Mouse (Mus musculus): Measurements from ENCODE around the gene Tssk6. TPM values are rescaled to one million over a fixed set of nuclear protein-coding genes. Genes with fewer than 3 reads are reported as not detected.
A peak's percentile ranks its signal among the peaks of the same experiment; 100 is the strongest.
"Not testable (repeated sequence)": the region's sequence is repeated elsewhere in the genome, so short reads cannot be mapped to it uniquely, and the experiment has no call there.

The Tssk6 gene
- polyA plus RNA-seq, 1 experiment = 1.8 TPM

DNA sequence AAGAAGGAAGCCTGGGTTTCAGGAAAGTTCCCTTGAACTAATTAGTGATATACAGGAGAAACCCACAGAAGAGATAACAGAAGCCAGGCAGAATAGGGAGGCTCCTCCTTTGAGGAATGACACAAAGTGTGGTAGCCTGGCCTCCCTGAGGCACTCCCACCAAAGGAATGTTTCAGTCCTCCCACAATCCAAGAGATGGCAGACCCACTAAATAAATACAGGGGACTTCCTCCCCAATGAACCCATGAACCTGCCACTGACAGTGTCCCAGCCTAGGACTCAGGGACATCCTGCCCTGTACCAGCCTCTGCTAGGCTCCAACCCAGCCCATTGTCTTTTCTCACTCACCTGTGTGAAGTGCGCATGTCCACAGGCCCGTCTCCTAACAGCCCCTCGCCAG lies 33.4 kb downstream of the Tssk6 start:
- H3K4me1 ChIP-seq (replicated peaks; ENCODE audit: control insufficient read depth, insufficient read depth, low read length) = peaks cover 38% of the 10 kb centered on the region
- no peak for DNase-seq
- no peaks in the 10 kb centered on the region for H3K27me3 ChIP-seq (ENCODE audit: control insufficient read depth, insufficient read depth, low read length)
- H3K36me3 ChIP-seq (ENCODE audit: control insufficient read depth, insufficient read depth, low read length) = 0 out of 2 replicates have a peak, but pooled peaks cover 12% of the 10 kb centered on the region
- H3K27ac ChIP-seq (ENCODE audit: control insufficient read depth, insufficient read depth, low read length) = no peak overlapping the region
- H3K4me3 ChIP-seq (ENCODE audit: control insufficient read depth, insufficient read depth, low read length) = no peak overlapping the region
- 94% methylated on average over 3 of the region's 3 CpGs for WGBS
- TF ChIP-seq POLR2A (IDR thresholded peaks at IDR 0.05; ENCODE audit: control insufficient read depth, extremely low read depth, insufficient read depth, low read length, poor library complexity) (no peak), CTCF (IDR thresholded peaks at IDR 0.05; ENCODE audit: borderline replicate concordance, control insufficient read depth, extremely low read depth, insufficient read depth, low read length, poor library complexity) (no peak)

DNA sequence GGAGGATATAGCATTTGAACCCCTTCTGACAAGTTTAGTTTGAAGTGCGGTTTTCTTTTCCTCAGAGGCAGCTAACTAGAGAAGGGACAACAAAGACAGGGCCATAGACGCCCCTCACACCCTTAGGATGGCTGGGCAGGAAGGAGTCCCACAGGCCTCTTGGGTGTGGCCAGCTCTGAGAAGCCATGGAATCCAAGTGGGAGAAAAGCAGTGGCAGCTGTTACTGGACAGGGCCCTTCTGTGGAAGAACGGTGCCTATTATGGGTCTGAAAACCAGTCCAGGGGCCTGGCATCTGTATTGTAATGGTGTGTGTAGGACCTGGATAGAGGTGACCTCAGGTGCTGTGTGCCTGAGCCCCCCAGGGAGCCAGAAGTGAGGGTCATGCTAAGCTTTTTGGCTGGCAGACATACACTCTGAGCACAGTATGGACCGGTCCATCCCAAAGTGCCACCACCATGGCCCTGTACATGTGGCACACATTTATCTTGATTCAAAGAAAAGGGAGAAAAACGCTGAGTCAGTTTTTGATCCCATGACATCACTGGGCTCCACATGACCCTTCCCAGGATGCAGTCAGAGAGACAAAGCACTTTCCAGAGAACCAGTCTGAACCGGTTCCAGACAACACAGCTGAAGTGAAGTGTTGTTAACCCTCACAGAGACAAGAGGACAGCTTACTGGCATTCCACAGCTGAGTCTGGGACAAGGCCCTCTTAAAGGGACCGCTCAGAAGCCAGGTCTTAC lies 34.2 kb downstream of the Tssk6 start:
- Histone ChIP-seq H3K27me3 (ENCODE audit: control insufficient read depth, insufficient read depth, low read length) (no peaks in the 10 kb centered on the region), H3K4me3 (ENCODE audit: control insufficient read depth, insufficient read depth, low read length) (no peak overlapping the region), H3K36me3 (ENCODE audit: control insufficient read depth, insufficient read depth, low read length) (0 out of 2 replicates have a peak, but pooled peaks cover 12% of the 10 kb centered on the region), H3K4me1 (replicated peaks; ENCODE audit: control insufficient read depth, insufficient read depth, low read length) (peaks cover 39% of the 10 kb centered on the region), H3K27ac (ENCODE audit: control insufficient read depth, insufficient read depth, low read length) (no peak overlapping the region)
- TF ChIP-seq POLR2A (IDR thresholded peaks at IDR 0.05; ENCODE audit: control insufficient read depth, extremely low read depth, insufficient read depth, low read length, poor library complexity) (no peak), CTCF (IDR thresholded peaks at IDR 0.05; ENCODE audit: borderline replicate concordance, control insufficient read depth, extremely low read depth, insufficient read depth, low read length, poor library complexity) (no peak)
- WGBS = 94% methylated on average over 7 of the region's 7 CpGs
- no peak for DNase-seq

DNA sequence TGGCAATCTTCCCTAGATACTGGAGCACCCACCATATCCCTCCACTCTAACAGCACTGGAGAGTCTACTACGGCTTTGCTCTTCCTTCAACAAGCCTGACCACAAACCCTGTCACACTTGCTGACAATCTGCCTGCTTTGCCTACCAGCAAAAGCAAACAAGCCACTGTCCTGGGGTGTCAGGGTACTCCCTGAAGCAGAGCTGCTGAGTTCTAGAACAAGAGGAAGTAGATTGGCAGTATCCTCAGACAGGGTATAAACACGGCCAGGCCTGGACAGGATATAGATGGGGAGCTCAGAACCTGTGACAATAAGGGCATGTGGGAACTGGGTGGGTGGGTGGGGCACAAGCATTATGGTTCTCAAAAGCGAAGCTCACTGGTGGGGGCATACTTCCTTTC lies 35.5 kb downstream of the Tssk6 start:
- H3K27me3 ChIP-seq (ENCODE audit: control insufficient read depth, insufficient read depth, low read length) = no peaks in the 10 kb centered on the region
- 0 out of 2 replicates have a peak, but pooled peaks cover 12% of the 10 kb centered on the region for H3K36me3 ChIP-seq (ENCODE audit: control insufficient read depth, insufficient read depth, low read length)
- no peak for TF ChIP-seq CTCF (IDR thresholded peaks at IDR 0.05; ENCODE audit: borderline replicate concordance, control insufficient read depth, extremely low read depth, insufficient read depth, low read length, poor library complexity)
- no peak for TF ChIP-seq POLR2A (IDR thresholded peaks at IDR 0.05; ENCODE audit: control insufficient read depth, extremely low read depth, insufficient read depth, low read length, poor library complexity)
- peaks cover 41% of the 10 kb centered on the region for H3K4me1 ChIP-seq (replicated peaks; ENCODE audit: control insufficient read depth, insufficient read depth, low read length)
- DNase-seq = no peak
- no peak overlapping the region for H3K4me3 ChIP-seq (ENCODE audit: control insufficient read depth, insufficient read depth, low read length)
- 35% methylated on average over 3 of the region's 3 CpGs for WGBS
- H3K27ac ChIP-seq (ENCODE audit: control insufficient read depth, insufficient read depth, low read length) = no peak overlapping the region

DNA sequence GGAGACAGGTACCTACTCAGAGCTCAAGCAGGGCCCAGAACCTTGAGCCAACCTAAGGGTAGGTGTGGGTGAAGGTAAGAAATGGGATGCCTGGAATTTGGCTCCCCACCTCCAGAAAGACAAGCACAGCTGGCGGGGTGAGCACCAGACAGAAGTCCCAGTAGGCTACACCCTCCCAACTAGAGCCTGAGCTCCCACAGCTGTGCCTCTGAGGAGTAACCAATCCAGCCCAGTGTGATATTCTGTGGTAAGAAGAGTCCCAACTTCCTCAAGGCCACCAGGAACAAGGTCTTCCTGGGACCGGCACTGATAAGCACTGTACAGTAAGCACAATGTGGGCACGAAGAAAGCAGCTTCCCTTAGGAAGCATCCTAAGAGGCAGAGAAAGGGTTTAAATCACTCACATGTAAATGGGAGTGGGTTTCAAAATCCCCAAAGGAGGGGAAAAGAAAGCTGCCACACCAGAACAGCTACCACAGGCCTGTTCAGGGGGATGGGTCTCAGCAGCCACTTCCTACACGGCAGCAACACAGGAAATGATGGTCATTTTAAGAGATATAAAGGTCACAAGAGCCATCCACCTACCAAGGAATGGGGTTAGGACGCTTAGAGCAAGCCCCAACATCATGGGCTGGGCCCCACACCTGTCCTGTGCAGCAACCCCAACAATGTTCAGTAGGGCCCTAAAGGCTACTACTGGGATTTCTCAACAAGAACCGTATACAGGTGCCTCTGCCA lies 36.4 kb downstream of the Tssk6 start:
- Histone ChIP-seq H3K27me3 (ENCODE audit: control insufficient read depth, insufficient read depth, low read length) (no peaks in the 10 kb centered on the region), H3K27ac (ENCODE audit: control insufficient read depth, insufficient read depth, low read length) (peak overlapping the region; percentile 2; the same call in 1 of the 2 replicates), H3K36me3 (ENCODE audit: control insufficient read depth, insufficient read depth, low read length) (0 out of 2 replicates have a peak, but pooled peaks cover 12% of the 10 kb centered on the region), H3K4me3 (ENCODE audit: control insufficient read depth, insufficient read depth, low read length) (no peak overlapping the region), H3K4me1 (replicated peaks; ENCODE audit: control insufficient read depth, insufficient read depth, low read length) (peaks cover 41% of the 10 kb centered on the region)
- DNase-seq = no peak
- TF ChIP-seq CTCF (IDR thresholded peaks at IDR 0.05; ENCODE audit: borderline replicate concordance, control insufficient read depth, extremely low read depth, insufficient read depth, low read length, poor library complexity) (no peak), POLR2A (IDR thresholded peaks at IDR 0.05; ENCODE audit: control insufficient read depth, extremely low read depth, insufficient read depth, low read length, poor library complexity) (no peak)
- WGBS = 63% methylated on average over 6 of the region's 6 CpGs

DNA sequence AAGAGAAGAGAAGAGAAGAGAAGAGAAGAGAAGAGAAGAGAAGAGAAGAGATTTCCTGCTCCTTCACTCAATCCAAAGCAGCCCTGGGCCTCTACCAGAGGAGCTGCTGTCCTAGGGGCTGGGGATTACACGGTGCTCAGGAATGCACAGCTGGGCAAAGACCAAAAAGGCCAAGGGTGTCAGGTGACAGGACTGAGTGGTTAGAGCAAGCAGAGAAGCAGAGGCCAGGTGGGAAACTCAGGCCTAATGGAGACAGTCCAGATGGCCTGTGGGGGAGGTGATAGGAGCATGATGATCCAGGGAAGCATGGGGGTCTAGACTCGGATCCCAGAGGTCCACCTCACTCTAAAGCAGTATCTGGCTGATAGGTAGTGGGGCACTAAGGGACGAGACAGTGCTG lies 37.6 kb downstream of the Tssk6 start:
- Histone ChIP-seq H3K27ac (ENCODE audit: control insufficient read depth, insufficient read depth, low read length) (no peak overlapping the region), H3K4me1 (replicated peaks; ENCODE audit: control insufficient read depth, insufficient read depth, low read length) (peaks cover 35% of the 10 kb centered on the region), H3K36me3 (ENCODE audit: control insufficient read depth, insufficient read depth, low read length) (0 out of 2 replicates have a peak, but pooled peaks cover 3% of the 10 kb centered on the region), H3K4me3 (ENCODE audit: control insufficient read depth, insufficient read depth, low read length) (no peak overlapping the region), H3K27me3 (ENCODE audit: control insufficient read depth, insufficient read depth, low read length) (no peaks in the 10 kb centered on the region)
- TF ChIP-seq POLR2A (IDR thresholded peaks at IDR 0.05; ENCODE audit: control insufficient read depth, extremely low read depth, insufficient read depth, low read length, poor library complexity) = no peak
- no peak for TF ChIP-seq CTCF (IDR thresholded peaks at IDR 0.05; ENCODE audit: borderline replicate concordance, control insufficient read depth, extremely low read depth, insufficient read depth, low read length, poor library complexity)
- DNase-seq = no peak
- WGBS = 55% methylated on average over 3 of the region's 3 CpGs

DNA sequence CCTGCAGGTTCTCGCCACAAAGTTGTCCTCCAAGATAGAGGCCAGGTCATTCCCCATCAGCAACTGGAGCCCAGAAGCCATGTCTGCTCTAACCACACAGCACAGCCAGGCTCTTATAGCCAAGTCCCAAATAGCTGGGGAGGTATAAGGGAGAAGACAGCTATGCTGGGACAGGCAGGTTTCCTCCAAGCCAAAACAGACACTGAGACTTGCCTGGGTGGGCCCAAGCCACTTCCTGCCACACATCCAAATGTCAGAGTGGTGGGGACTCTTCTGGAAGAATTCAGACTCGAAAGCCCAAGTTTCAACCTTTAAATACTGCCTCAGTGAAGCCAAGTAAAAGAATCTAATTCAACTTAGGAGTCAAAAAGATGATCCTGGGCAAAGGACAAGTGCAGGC lies 38.4 kb downstream of the Tssk6 start:
- H3K27me3 ChIP-seq (ENCODE audit: control insufficient read depth, insufficient read depth, low read length) = no peaks in the 10 kb centered on the region
- peak overlapping the region; percentile 62; the same call in 1 of the 2 replicates for H3K27ac ChIP-seq (ENCODE audit: control insufficient read depth, insufficient read depth, low read length)
- H3K4me1 ChIP-seq (replicated peaks; ENCODE audit: control insufficient read depth, insufficient read depth, low read length) = peaks cover 31% of the 10 kb centered on the region
- no peak overlapping the region for H3K4me3 ChIP-seq (ENCODE audit: control insufficient read depth, insufficient read depth, low read length)
- WGBS = 45% methylated on average over 2 of the region's 2 CpGs
- H3K36me3 ChIP-seq (ENCODE audit: control insufficient read depth, insufficient read depth, low read length) = no peaks in the 10 kb centered on the region
- no peak for TF ChIP-seq POLR2A (IDR thresholded peaks at IDR 0.05; ENCODE audit: control insufficient read depth, extremely low read depth, insufficient read depth, low read length, poor library complexity)
- no peak for TF ChIP-seq CTCF (IDR thresholded peaks at IDR 0.05; ENCODE audit: borderline replicate concordance, control insufficient read depth, extremely low read depth, insufficient read depth, low read length, poor library complexity)
- peak; percentile 29 for DNase-seq

DNA sequence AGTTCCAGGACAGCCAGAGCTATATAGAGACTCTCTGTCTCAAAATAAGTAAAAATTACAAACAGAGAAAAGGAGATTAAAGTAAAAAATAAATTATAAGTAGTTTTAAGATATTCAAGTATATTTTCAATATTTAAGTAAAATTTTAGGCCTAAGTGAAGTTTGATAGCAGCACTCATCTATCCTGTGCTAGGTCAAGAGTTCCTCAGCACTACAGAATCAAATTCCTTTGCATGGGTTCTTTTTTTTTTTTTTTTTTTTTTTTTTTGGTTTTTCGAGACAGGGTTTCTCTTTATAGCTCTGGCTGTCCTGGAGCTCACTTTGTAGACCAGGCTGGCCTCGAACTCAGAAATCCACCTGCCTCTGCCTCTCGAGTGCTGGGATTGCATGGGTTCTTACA lies 40.5 kb downstream of the Tssk6 start:
- DNase-seq; H3K4me3 ChIP-seq (ENCODE audit: control insufficient read depth, insufficient read depth, low read length); H3K27me3 ChIP-seq (ENCODE audit: control insufficient read depth, insufficient read depth, low read length); H3K27ac ChIP-seq (ENCODE audit: control insufficient read depth, insufficient read depth, low read length); H3K36me3 ChIP-seq (ENCODE audit: control insufficient read depth, insufficient read depth, low read length): not testable (repeated sequence)
- H3K4me1 ChIP-seq (replicated peaks; ENCODE audit: control insufficient read depth, insufficient read depth, low read length) = peaks cover 29% of the 10 kb centered on the region
- WGBS = 78% methylated on average over 3 of the region's 3 CpGs
